Mouse (Mus musculus) midbrain, postnatal 0 days (tissue): ENCODE measurements around the gene Aqr. TPM values are rescaled to one million over a fixed set of nuclear protein-coding genes. Genes with fewer than 3 reads are reported as not detected.

Experiments used
- ATAC-seq: fragments of 200-750 bp; cut with Nextera tagmentation; 2 replicates; pipeline ENCODE4 v1.8.0; 2017; ENCODE audit warnings: moderate number of reproducible peaks, mild to moderate bottlenecking, moderate TSS enrichment, moderate library complexity; ENCODE audit not compliant: low FRiP score
- DNase-seq: peaks from one replicate; pipeline ENCODE4 v3.0.0-alpha.2; 2015; ENCODE audit warnings: low spot score
- H3K27ac ChIP-seq: fragments of 300-500 bp; sonication (generic); 2 replicates; pipeline ENCODE4 v1.5.1; 2014; ENCODE audit warnings: low read depth, mild to moderate bottlenecking, low read length, mixed read lengths
- H3K27me3 ChIP-seq: fragments of 300-500 bp; sonication (generic); 2 replicates; pipeline ENCODE4 v1.6.1; 2014; ENCODE audit warnings: low read length, control low read depth, mixed read lengths; ENCODE audit not compliant: insufficient read depth
- H3K36me3 ChIP-seq: fragments of 300-500 bp; sonication (generic); 2 replicates; pipeline ENCODE4 v1.6.1; 2014; ENCODE audit warnings: low read length, control low read depth, mixed read lengths; ENCODE audit not compliant: insufficient read depth
- H3K4me1 ChIP-seq: fragments of 300-500 bp; sonication (generic); 2 replicates; pipeline ENCODE4 v1.6.1; 2014; ENCODE audit warnings: mild to moderate bottlenecking, control low read depth, antibody characterized with exemption, low read length, mixed read lengths; ENCODE audit not compliant: insufficient read depth
- H3K4me2 ChIP-seq: fragments of 300-500 bp; sonication (generic); 2 replicates; pipeline ENCODE4 v1.6.1; 2014; ENCODE audit warnings: low read depth, mild to moderate bottlenecking, low read length, mixed read lengths; ENCODE audit not compliant: poor library complexity, severe bottlenecking
- H3K4me3 ChIP-seq: fragments of 300-500 bp; sonication (generic); 2 replicates; pipeline ENCODE4 v1.5.1; 2014; ENCODE audit warnings: low read depth, mild to moderate bottlenecking, low read length, moderate library complexity
- H3K9ac ChIP-seq: fragments of 300-500 bp; sonication (generic); replicated peaks from 2 replicates; pipeline ENCODE4 v1.6.1; 2014; ENCODE audit warnings: mild to moderate bottlenecking, low read length, moderate library complexity, mixed read lengths; ENCODE audit not compliant: poor library complexity, severe bottlenecking
- H3K9me3 ChIP-seq: fragments of 300-500 bp; sonication (generic); 2 replicates; pipeline ENCODE4 v1.6.1; 2016; ENCODE audit warnings: low read length, control low read depth
- CTCF ChIP-seq: IDR thresholded peaks from 2 replicates; pipeline ENCODE4 v1.5.1; 2016; ENCODE audit warnings: antibody characterized with exemption, mild to moderate bottlenecking
- WGBS: fragments of 180-500 bp; shearing (Covaris S2); extraction: QIAGEN DNeasy Blood & Tissue Kit; methylation state at CpG from one replicate; pipeline ENCODE4 v1.1.7; 2014; 5-methylcytosine and 5-hydroxymethylcytosine counted together
- polyA plus RNA-seq: library from polyadenylated mRNA; unstranded; fragments of >200 nt; fragmentation: Nextera tagmentation; extraction: Ambion mirVana; gene quantifications from 2 replicates; pipeline ENCODE4 v1.2.1, GENCODE M21; 2015
- total RNA-seq: library from RNA; depleted of rRNA; stranded (reverse); fragments of >200 nt; gene quantifications from 2 replicates; pipeline ENCODE4 v1.2.3, GENCODE M21; 2014

Gene Aqr
- total and polyA plus RNA-seq, 2 experiments from 2014 or later: 27.3 to 28.2 TPM

DNA sequence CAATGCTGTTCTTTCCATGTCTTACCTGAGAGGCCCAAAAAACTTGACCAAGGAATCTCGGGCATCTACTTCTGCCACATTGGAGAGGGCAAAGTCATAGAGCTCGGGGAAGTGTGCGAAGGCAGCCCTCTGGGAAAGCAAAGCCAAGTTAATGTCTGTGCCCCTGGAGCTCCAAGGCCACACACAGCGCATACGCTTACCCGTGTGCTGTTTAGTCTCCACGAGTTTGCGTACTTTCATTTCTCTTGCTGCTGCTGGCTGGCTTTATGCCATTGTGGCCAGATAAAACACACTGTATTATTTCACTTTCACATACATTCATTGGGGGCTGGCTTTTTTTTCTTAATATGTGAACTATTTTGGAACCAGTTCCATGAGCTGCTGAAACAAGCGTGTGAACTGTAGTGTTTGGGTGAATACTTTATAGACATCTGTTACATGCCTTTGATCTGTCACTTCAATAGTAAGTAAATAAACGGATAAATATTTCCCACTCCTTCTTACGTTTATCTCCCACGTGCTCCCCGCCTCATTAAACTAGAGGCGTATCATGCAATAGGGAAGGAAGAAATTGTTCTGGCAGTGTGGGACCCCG, 39.9 kb downstream of the Aqr start:
- Histone ChIP-seq H3K9me3 (no peaks in the 10 kb centered on the region), H3K4me2 (no peak overlapping the region), H3K4me1 (no peaks in the 10 kb centered on the region), H3K27ac (no peak overlapping the region), H3K36me3 (peaks cover 38% of the 10 kb centered on the region), H3K9ac (no peak overlapping the region), H3K27me3 (no peaks in the 10 kb centered on the region), H3K4me3 (no peak overlapping the region)
- no peak for TF ChIP-seq CTCF
- DNase-seq (no peak), ATAC-seq (no peak)
- WGBS: 90% methylated on average over 15 of the region's 15 CpGs

DNA sequence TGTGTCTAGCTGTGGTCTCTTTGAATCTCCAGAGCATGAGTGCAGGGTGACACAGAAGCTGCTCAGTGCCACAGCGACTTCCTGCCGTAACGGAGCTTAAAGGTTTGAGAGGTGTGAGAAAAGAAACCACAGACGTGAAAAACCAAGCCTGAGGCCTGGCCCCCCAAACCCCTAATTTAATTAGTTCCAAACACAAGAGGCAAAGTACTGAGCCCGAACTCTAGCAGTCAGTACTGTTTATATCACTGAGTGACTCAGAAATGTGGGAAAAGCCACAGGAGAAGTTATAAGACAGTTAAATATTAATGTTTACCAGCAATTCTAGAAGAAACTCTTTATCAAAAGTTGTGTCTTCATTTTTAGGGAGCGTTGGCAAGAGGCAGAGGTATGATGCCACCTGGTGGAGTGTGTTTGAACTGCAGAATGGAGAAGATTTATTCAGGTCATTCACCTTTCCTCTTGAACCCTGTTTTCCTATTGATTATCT, 41.5 kb downstream of the Aqr start:
- Histone ChIP-seq H3K27ac (no peak overlapping the region), H3K4me1 (no peaks in the 10 kb centered on the region), H3K4me3 (no peak overlapping the region), H3K36me3 (peaks cover 41% of the 10 kb centered on the region), H3K9ac (no peak overlapping the region), H3K27me3 (no peaks in the 10 kb centered on the region), H3K4me2 (no peak overlapping the region), H3K9me3 (no peaks in the 10 kb centered on the region)
- DNase-seq: peak; percentile 54
- ATAC-seq: no peak
- TF ChIP-seq CTCF: peak; percentile 90
- 77% methylated on average over 6 of the region's 6 CpGs for WGBS

DNA sequence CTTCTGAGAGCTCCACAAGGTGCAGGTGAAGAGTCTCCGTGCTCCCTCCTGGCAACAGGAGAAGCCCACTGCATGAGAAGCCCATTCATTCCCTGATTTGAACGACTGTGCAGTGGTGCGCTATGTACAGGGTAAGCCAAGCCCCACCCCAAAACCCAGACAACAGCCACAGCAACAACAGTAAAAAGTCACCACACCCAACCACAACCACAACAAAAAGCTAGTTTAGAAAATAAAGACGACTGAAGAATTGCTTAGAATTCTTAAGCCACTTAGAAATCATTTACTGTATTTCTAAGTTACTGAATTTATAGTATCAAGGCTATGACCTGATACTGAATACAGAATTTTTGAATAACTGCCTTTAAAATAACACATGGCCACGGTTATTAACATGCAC, 41.9 kb downstream of the Aqr start:
- TF ChIP-seq CTCF: no peak
- ATAC-seq (no peak), DNase-seq (no peak)
- Histone ChIP-seq H3K27ac (no peak overlapping the region), H3K9me3 (no peaks in the 10 kb centered on the region), H3K4me1 (no peaks in the 10 kb centered on the region), H3K27me3 (no peaks in the 10 kb centered on the region), H3K4me2 (no peak overlapping the region), H3K4me3 (no peak overlapping the region), H3K36me3 (peaks cover 41% of the 10 kb centered on the region), H3K9ac (no peak overlapping the region)
- WGBS: 93% methylated on average over 5 of the region's 5 CpGs

DNA sequence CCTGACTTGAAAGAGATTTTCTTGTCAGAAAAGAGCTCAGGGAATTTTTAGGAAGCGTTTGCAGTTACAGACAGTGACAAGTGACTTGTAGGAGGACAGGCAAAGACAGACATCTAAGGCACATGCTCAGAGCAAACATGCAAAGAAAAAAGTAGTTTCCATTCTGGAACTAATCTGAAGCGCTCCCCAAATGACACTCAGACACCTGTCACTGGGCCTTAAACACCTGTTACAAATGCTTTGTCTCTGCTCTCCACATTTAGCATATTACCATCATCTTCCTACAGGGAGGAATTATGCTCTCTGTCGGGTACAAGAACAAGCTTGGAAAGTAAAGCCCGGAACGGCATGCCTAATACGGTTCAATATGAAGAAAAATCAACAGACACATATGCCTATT, 43.0 kb downstream of the Aqr start:
- no peak overlapping the region for H3K27ac ChIP-seq
- no peaks in the 10 kb centered on the region for H3K4me1 ChIP-seq
- ATAC-seq (no peak), DNase-seq (no peak)
- no peak overlapping the region for H3K4me2 ChIP-seq
- H3K9me3 ChIP-seq: no peaks in the 10 kb centered on the region
- no peak overlapping the region for H3K9ac ChIP-seq
- 92% methylated on average over 6 of the region's 6 CpGs for WGBS
- peaks cover 44% of the 10 kb centered on the region for H3K36me3 ChIP-seq
- no peak overlapping the region for H3K4me3 ChIP-seq
- TF ChIP-seq CTCF: no peak
- H3K27me3 ChIP-seq: no peaks in the 10 kb centered on the region

DNA sequence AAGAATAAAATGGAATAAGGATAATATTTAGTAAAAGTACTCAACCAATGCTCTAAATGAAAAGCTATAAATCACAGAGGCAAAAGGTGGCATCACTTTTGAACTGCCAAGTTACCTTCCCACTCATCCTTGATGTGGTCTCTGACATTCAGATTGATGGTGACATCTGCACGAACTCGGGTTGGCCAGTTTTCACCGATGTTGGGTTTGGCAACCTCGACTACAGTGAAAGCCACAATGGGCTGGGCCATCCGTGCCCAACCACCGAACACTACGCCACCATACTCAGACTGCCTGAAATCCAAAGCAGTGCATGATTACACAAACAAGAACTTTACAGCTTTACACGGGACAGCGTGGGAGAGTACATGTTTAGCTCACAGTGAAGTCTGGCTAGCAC, 50.1 kb downstream of the Aqr start:
- Histone ChIP-seq H3K27me3 (no peaks in the 10 kb centered on the region), H3K36me3 (peaks cover 46% of the 10 kb centered on the region), H3K9me3 (no peaks in the 10 kb centered on the region), H3K27ac (no peak overlapping the region), H3K4me2 (no peak overlapping the region), H3K9ac (no peak overlapping the region), H3K4me3 (no peak overlapping the region), H3K4me1 (no peaks in the 10 kb centered on the region)
- WGBS: 96% methylated on average over 9 of the region's 9 CpGs
- no peak for ATAC-seq
- DNase-seq: no peak
- TF ChIP-seq CTCF: no peak

DNA sequence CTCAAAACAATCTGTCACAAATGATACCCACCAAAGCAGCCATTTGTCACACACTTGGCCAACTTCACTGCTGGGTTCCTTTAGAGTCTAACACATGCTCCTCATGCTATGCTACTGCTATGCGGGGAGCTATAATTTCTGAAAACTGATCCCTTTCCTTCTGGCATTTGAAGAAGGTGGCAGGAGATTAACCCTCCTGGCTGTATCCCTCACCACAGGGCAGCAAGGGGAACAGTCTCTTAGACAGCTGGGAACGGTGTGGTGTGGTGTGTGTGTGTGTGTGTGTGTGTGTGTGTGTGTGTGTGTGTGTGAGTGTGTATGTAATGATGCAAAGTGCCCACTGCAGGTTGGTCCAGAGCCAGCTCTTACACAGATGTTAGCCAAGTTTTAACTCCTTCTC, 51.0 kb downstream of the Aqr start:
- no peak overlapping the region for H3K9ac ChIP-seq
- no peak overlapping the region for H3K27ac ChIP-seq
- ATAC-seq (no peak), DNase-seq (peak; percentile 13)
- no peaks in the 10 kb centered on the region for H3K9me3 ChIP-seq
- H3K4me3 ChIP-seq: no peak overlapping the region
- H3K27me3 ChIP-seq: no peaks in the 10 kb centered on the region
- TF ChIP-seq CTCF: no peak
- peaks cover 48% of the 10 kb centered on the region for H3K36me3 ChIP-seq
- WGBS: 89% methylated on average over 2 of the region's 2 CpGs
- H3K4me1 ChIP-seq: no peaks in the 10 kb centered on the region
- H3K4me2 ChIP-seq: no peak overlapping the region
